Mouse (Mus musculus) embryo, embryonic 11.5 days (tissue): ENCODE data around the gene Slc38a9.

Experiments
- DNase-seq: peaks from one replicate; pipeline ENCODE4 v3.0.0-alpha.2; 2012; ENCODE audit warnings: low read depth, low spot score

Gene Slc38a9

DNA sequence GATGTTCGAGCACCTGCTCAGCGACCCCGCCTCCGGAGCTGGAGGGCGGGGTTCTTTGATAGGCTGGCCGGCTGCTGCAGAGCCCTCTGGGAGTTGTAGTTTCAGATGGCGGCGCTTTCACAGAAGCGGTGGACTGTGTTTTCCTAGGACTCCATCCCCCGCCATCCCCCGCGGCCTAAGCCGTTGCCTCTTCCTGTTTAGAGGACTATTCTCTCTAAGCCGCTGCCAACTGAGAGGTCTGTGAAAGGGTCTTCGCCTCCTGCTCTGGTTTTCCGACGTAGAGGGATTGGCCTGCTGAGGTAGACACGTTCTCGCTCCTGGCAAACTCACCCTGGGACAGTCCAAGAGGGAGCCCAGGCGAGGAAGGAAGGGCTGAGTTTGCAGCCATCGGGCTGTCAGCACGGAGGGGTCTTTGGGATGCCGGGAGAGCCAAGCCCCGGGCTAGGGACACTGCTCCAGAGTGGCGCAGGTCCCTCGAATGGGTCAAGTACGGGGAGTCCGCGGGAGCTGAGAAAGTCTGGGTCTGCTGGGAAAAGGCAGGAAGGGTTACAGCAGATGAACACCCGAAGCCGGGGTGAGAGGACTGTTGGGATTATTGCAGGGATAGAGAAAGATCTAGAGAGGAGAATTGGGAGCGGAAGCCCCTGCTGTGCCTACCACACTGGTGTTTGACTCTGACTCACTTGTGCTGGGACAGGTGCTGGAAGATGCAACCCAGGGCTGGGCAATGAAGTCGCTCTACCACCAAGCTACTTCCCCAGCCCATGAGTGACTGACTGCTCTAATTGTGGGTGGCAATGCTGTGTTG is at the start of gene Slc38a9:
TSS of gene Slc38a9 (plus strand) at position 178 of the 808 bp plus-strand sequence.
- DNase-seq: peak; percentile 86

DNA sequence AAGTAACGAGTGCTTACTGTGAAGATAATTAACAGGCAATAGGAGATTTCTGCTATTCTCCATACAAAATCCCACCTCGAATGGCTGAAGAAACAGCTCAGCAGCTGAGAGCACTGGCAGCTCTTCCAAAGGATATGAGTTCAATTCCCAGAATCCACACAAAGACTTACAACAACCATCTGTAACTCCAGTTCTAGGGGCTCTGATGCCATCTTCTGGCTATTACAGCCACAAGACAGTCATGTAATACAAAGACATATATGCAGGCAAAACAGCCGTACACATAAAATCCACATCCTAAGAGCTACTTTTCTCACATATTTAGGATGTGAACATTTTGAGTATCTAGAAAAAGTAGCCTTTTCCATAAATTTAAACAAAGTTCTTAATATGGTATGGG is 39.0 kb upstream of the Slc38a9 start:
- no peak for DNase-seq

DNA sequence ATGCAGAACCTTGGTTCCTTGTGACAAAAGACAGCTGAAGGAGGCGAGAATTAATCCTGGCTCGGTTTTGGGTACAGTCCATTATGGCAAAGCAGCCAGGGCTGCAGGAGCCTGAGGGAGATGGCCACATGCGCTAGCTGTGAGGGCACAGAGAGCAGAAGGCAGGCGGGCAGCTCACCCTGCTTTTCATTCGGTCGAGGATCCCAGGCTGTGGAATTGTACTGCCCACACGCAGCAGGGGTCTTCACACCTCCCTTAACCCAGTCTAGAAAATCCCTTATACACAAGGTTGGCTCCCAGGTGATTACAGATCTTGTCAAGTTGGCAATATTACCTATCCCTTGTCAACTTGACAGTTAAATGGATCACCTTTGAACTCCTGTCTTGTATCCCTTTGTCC is 36.9 kb upstream of the Slc38a9 start:
- DNase-seq: no peak

DNA sequence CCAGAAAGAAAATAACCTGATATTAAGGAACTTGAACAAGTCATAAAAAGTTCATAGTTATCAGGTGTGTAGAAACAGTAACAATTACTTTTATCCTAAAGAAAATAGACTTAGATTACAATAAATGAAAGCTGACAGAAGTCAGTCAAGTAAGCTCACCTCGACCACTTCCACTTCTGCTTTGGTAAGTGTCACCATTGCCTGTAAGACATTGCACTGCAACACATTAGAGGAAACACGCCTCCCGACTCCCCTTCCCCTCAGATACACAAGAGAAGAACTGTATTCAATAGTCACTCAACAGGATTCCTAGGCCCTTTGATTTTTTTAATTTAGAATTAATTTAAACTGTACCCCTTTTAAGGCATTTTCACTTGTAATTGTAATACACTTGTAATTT is 35.9 kb upstream of the Slc38a9 start:
- no peak for DNase-seq

DNA sequence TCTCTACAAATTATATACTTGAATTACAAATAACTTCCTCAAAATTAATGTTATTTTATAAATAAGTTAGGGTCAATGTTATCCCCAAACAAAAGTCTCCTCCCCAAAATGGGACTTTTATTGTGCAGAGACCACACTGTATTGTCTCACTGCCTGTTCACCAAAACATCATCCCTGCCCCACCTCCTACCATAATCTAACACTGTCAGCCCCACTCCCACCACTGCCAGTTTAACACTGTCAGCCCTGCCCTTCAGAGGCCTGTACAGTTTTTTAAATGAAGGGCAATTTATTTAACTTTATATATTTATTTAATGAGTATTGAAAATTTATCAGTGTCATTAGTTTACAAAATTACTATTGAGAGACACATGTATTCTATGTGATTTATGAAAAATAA is 35.0 kb upstream of the Slc38a9 start:
- DNase-seq: no peak

DNA sequence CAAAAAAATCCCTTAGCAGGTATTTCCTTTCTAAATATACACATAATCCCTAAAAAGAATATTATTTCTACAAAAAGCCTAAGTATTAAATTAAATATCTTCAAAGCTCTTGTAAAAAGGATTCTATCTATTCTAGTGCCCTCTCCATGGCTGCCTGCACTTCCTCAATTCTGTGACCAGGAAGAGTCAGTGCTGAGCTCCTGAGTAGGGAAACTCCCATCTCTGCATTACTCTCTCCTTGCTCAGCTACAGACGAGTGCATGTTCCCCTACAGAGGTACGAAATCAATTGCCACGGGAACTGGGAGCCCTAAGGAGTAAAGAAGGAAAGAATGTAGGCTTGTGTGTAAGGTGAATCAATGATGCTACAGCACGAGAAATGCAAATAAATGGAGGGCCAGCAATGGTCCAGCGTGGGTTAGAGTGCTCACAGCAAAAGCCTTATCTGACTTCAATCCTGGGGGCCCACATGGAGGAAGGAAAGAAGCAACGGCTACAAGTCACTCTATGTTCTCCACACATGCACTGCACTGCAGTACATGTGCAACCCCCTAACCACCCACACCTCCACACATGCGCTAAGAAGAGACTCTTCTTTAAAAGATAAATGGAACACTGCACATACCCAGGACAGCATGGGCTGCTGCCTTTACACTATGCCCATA is 25.2 kb upstream of the Slc38a9 start:
- DNase-seq: no peak

DNA sequence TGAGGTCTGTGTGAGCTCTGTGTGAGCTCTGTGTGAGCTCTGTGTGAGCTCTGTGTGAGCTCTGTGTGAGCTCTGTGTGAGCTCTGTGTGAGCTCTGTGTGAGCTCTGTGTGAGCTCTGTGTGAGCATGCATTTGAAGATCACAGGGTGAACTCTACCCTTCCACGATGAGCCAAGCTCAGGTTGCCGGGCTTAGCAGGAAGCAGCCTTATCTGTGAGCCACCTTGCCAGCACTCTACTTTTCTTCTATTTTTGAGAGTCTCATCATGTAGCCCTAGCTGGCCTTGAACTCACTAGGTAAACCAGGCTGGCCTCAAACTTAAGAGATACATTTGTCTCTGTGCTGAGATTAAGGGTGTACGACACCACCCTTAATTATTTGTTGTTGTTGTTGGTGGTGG is 24.1 kb upstream of the Slc38a9 start:
- DNase-seq: no peak

DNA sequence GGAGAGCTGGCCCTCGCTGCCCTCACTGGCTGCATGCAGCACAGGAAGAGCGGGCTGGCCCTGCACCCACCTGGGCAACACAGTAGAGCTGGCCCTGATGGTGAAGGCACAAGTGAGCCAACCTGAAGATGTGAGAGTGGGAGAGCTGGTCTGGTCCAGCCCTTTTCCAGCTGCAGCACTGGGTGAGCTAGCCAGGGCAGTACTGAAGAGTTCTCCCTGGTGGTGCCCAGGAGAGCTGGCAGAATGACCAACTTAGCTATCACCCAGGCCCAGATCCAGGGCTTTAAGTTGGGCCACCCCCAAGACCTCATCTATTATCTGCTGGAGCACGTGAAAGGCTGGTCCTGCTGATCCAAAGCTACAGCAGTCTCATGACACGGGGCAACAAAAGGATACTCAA is 21.4 kb upstream of the Slc38a9 start:
- no peak for DNase-seq

DNA sequence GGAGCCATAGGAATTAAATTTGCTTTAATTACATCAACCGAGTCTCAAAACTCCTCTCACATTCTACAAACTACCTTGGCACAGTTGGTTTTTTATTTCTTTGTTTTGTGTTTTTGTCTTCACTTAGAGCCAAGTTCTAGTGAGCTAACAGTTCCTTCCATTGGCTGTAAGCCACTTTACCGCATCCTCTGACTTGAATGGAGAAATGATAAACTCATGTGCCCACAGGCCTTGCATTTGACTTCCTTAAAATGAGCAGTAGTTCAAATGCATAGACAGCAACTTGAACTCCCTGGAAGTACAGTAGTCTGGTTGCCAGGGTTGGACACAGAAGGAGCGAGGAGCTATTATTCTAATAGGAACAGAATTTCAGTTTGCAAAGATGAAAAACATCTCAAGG is 17.7 kb upstream of the Slc38a9 start:
- DNase-seq: no peak

DNA sequence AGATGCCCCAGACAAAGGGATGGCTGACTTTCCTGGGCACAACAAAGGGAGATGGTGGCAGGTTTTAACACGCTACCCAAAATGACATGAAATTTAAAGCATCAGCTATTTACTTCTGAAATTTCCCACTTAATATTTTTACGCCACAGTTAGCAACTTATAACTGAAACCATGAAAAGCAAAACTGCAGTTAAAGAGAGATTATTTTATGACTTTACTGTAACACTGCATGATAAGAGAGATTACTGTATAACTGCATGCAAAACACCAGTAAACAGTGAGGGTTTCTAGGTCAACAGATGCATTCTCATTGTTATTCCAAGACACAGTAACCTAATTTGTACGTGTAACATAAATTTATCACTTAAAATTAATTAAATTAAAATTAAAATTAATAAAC is 15.6 kb upstream of the Slc38a9 start:
- no peak for DNase-seq

DNA sequence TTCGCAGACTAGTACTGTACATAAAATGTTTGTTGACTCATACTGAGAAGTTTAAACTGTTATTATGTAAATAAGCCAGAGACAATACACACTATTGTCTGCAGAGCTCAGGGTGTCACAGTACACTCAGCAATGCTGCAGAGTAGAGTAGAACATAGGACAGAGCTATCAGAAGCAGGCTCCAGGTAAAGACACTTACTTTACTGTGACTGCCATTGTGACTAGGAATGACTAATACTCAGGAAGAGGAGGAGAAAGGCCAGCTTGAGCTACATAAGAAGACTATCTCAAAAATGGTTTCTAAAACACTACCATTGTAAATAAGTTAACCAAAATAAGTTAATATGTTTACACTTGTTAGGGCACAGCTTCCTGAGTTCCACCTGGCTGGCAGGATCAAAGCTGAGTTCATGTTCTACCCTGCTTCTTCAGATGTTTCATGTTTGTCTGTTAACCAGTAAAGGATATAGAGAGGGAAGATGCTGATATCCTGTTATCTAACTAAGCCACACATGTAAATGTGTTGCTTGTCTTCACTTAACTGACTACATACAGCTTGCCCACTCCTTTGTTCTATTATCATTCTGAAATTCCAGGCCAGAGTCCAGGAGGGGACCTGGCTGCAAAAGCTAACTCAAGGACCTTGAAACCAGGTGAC is 14.9 kb upstream of the Slc38a9 start:
- DNase-seq: no peak

DNA sequence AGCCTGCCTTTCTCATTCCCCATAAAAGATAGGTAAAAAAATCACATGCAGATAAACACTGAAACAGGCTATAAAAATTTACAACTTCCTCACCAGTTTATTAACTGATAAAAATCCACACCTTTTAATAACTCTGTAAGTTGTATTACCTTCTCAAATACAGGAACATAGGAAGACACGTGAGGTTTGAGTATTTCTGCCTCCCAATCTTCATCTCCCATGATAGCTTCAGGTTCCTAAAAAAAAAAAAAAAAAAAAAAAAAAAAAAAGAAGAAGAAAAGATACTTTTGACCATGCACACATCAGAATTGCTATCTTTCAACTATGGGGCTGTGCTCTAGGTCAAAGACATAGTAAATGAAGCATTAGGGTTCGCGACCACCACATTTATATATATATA is 9.4 kb upstream of the Slc38a9 start:
- no peak for DNase-seq

DNA sequence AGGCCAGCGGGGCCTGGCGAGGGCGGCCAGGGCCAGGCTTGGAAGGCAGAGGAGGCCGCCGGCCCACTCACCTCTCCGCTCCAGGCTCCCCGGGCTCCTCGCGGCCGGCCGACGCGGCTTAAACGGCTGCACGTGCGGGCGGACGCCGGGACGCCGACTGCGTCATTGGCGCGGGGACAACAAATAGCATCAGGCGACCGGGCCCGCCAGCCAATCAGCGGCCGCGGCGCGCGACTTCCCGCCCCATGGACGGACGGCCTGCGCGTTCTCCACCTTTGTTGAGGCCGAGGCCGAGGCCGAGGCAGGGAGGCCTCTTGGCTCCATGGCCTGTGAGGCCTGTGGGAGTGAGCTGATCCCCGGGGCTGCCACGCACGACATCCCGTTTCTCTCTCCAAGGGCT is 8.3 kb upstream of the Slc38a9 start, which contains the start of gene Ddx4:
TSS of gene Ddx4 (minus strand) at position 271 of the 400 bp plus-strand sequence.
- no peak for DNase-seq

DNA sequence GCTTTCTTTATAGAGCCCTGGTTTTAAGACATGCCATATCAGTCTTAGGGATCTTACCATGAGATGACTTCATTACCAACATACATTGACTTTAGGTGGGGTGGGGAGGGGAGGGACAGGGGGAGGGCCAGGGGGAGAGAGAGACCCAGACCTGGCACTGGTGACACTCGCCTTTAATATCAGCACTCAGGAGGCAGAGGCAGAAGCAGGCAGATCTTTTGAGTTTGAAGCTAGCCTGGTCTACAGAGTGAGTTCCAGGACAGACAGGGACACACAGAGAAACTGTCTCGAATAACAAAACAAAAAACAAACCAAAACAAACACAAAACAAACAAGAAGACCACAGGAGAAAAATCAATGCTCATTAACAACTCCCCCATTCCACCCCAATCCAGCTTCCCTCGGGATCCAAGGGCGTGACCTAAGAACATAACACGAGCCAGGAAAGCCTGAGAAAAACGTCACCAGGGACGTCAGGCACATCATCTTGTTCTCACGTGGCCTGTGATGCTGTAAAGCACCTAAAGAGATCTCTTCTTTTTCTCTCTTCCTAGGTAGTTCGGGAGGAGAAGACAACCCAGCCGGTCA is 471 bp upstream of the Slc38a9 start:
- no peak for DNase-seq

DNA sequence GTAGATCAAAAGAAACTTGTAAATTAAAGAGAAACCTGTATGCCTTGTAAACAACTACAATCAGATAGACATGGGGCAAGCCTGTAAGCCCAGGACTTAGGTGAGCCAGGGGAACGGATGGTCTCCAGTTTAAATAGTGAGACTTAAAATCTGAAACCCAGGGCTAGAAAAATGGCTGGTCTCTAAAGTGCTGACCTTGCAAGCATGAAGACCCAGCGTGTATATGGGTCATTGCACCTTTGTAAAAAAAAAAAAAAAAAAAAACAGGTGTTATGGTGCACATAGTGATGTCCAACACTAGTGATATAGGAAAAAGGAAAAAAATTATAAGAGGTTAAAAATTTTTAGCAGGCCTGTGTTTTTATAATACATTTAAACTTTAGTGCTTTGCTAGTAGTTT is 1.1 kb downstream of the Slc38a9 start:
- no peak for DNase-seq

DNA sequence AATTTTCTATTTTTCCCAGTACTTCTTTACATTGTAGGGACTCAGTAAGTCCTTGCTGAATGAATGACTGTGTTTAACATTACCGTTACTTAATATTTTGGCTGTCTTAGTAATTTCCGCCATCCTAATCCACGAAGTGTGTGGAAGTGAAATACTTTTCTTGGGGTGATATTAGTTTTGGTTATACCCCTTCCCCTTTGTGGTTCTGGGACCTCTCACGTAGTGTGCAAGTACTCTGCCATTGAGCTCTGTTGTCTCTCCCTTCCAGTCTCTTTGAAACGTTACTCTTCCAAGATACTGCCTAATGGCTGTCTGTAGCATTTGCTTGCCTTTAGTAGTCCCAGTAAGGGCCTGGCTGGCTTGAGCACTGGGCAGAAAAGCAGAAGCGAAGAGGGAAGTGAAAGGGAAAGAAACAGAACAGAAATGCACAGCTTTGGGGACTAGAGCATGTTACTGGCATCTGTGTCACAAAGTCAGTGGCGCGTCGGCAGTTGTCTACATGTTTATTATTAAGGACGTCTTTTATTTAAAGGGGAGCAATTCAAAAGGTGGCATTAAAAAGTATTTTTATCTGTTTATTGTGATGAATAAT is 6.0 kb downstream of the Slc38a9 start:
- no peak for DNase-seq

DNA sequence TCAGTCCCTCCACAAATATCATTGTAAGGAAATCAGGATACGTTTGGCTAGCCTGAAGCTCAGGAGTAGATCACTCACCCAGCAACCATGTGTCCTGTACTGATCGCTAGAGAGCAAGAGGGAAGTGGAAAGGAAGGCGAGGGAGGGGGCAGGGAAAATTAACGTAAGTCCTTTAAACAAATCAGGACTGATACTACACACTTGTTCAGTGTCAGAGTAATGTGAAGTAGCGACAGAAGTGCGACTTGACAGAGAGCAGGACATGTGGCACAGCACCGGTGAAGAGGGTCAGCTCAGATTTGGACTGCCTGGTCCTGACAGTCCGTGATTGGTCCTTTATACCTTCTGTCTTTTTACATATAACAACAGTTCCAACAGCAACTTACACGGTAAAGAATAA is 6.7 kb downstream of the Slc38a9 start:
- no peak for DNase-seq

DNA sequence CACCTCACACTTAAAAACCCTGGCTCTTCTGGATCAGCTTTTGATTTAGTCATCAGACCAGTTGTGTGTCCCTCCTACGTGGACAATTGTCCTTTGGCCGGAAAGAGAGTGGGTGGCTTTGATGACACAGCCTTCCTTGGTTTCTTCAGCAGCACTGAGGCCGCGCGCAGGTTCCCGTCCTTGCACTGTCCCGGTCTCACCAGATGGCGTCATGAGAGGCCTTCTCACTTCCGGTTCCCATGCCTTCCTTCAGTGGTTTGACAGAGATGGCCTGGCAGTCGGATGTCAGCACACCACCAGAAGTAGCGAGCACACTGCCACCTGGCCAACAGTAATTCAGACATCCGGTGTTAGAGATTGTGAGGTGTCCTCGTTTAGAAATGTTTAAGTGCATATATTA is 11.2 kb downstream of the Slc38a9 start:
- DNase-seq: no peak

DNA sequence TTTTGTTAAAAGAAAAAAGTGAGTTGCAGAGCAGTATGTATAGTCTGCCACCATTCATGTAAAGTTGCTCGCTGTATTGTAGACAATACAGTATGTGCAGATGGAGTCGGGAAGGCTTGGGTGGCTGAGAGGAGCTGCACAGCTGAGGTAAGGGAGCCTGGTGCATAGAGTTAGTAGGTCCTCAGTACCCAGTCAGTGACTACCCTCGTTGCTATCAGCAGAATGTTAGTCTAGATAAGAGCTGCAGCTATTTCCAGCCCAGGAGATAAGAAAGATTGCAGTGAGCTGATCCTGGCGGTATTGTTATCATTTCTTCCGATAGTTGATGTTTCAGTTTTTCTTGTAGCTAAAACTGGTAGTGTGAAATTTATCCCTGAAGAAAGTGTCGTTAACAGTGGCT is 12.2 kb downstream of the Slc38a9 start:
- no peak for DNase-seq

DNA sequence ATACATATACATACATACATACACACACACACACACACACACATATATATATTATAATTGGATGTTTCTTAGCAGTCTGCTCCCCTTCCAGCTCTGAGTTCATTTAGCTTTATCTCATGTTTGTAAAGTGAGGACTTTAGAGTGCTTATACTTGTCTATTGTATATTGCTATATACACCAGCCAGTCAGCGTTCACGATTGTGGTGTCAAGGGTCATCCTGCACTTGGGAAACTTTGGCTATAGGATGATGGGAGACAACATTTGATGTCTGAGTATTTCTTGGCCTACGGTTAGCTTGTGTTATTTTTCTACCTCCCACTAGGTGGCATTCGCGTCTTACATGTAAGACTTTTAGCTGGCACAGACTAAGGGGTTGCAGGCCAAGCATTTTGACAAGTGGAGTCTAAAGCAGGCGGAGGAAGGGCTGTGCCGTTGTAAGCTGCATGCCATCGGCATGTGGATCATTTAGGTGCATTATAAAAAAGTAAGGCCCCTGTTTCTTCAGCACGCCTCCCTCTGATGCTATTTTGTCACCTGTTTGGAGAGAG is 13.4 kb downstream of the Slc38a9 start:
- DNase-seq: peak; percentile 48

DNA sequence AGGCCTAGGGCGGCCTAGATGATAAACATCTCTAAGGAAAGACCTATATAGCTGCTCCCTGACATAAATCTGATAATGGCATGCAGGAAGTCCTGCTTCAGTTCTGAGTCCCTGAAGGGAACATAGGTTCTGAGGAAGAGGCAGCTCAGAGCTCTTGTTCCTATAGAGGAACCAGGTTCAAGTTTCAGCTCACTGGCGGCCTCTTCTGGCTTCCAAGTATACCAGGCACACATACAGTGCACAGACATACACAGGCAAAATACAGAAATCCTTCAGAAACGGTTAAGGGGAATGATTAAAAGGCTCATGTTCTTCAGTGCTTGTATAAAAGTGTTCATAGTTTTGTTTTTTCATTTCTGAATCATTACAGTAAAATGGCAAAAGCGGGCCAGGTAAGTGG is 17.6 kb downstream of the Slc38a9 start:
- DNase-seq: no peak

DNA sequence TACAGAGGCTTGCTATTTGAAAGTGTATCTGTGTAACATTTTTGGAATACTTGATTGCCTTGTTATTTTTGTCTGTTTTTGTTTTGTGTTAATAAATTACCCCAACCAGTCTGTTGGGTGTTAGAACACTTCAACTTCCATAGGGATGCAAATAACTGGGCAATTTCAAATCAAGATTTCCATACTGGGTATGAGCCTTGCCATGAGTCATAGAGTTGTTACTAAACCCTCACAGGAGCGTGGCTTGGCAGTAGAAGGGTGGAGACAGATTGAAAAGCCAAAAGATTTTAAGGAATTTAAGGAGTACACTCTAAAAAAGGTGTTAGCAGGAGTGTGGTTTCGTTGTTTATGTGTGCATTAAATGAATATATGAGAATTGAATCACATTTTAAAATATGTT is 22.8 kb downstream of the Slc38a9 start:
- no peak for DNase-seq
